Mouse (Mus musculus): ENCODE data around the gene Smarce1. TPM values are rescaled to one million over a fixed set of nuclear protein-coding genes. Genes with fewer than 3 reads are reported as not detected.

The Smarce1 gene
- total and polyA plus RNA-seq, 3 experiments, result 243 to 277 TPM; not detected in 1

DNA sequence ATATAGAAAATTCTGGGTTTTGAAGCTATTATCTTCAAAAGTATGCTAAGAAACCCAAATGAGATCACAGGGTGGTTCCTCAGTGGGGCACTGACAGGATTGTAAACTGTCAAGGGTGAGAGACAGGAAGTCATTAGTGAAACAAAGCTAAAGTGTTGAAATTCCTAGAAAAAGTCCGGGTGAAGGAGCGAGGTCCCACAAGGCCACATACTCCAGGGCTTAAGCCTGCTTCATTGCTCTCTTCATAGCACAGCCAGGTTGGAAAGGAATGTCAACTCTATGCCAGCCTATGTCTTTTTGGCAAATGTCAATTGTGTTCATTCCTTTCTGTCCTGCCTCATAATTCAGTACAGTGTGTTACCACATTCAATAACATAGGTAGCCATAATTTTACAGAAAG lies 23.4 kb downstream of the Smarce1 start:
- no peak for DNase-seq (ENCODE audit: low read depth, low spot score)
- Histone ChIP-seq H3K4me3 (ENCODE audit: control insufficient read depth in 1 of 2, insufficient read depth in 1 of 2, low read depth in 2 of 2, low read length in 2 of 2) (no peak overlapping the region), H3K27me3 (ENCODE audit: control insufficient read depth in 1 of 2, insufficient read depth in 2 of 2, low read length in 2 of 2) (no peaks in the 10 kb centered on the region), H3K9ac (ENCODE audit: control insufficient read depth, low read depth, low read length, poor library complexity, severe bottlenecking) (no peak overlapping the region), H3K9me3 (replicated peaks; ENCODE audit: insufficient read depth, low read length) (no peaks in the 10 kb centered on the region), H3K27ac (ENCODE audit: control insufficient read depth, low read depth, low read length) (no peak overlapping the region), H3K79me2 (ENCODE audit: control insufficient read depth, insufficient read depth, low read length, poor library complexity) (no peaks in the 10 kb centered on the region), H3K4me1 (ENCODE audit: control insufficient read depth in 1 of 2, insufficient read depth in 2 of 2, low read length in 2 of 2) (peaks cover 12 to 15% of the 10 kb centered on the region in 2 experiments), H3K36me3 (ENCODE audit: control insufficient read depth in 1 of 2, insufficient read depth in 2 of 2, low read length in 2 of 2) (peaks cover 9 to 11% of the 10 kb centered on the region in 2 experiments)
- no peak for TF ChIP-seq MYB (IDR thresholded peaks at IDR 0.05; ENCODE audit: low read depth, low read length)
- TF ChIP-seq KAT2A (conservative IDR thresholded peaks at IDR 0.05; ENCODE audit: low read depth, low read length), result 0 out of 2 replicates have a peak, but pooled peaks have one; percentile 2

DNA sequence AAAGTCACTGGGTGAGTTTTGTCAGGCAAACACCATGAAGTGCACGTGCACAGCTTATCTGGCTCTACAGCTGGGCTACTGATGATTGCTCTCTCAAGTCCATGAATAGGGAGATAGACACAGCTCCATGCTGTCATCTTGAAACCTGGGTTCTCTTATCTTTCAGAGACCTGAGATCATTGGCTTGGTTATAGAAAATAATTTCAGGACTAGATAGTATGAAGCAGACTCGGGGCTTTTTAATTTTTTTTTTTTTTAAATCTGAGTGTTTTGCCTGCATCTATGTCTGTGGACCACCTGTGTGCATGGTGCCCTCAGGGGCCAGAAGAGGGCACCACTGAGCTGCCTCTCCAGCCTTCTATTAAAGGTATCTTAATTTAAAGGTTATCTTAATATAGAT lies 23.9 kb downstream of the Smarce1 start:
- H3K36me3 ChIP-seq (ENCODE audit: control insufficient read depth in 1 of 2, insufficient read depth in 2 of 2, low read length in 2 of 2), result peaks cover 6 to 9% of the 10 kb centered on the region in 2 experiments; a peak in 3 of 4 replicates
- no peaks in the 10 kb centered on the region for H3K79me2 ChIP-seq (ENCODE audit: control insufficient read depth, insufficient read depth, low read length, poor library complexity)
- H3K4me1 ChIP-seq (ENCODE audit: control insufficient read depth in 1 of 2, insufficient read depth in 2 of 2, low read length in 2 of 2), result peaks cover 12 to 15% of the 10 kb centered on the region in 2 experiments
- H3K9ac ChIP-seq (ENCODE audit: control insufficient read depth, low read depth, low read length, poor library complexity, severe bottlenecking), result no peak overlapping the region
- peak; percentile 80 for DNase-seq (ENCODE audit: low read depth, low spot score)
- no peak overlapping the region for H3K4me3 ChIP-seq (ENCODE audit: control insufficient read depth in 1 of 2, insufficient read depth in 1 of 2, low read depth in 2 of 2, low read length in 2 of 2)
- no peaks in the 10 kb centered on the region for H3K27me3 ChIP-seq (ENCODE audit: control insufficient read depth in 1 of 2, insufficient read depth in 2 of 2, low read length in 2 of 2)
- no peak overlapping the region for H3K27ac ChIP-seq (ENCODE audit: control insufficient read depth, low read depth, low read length)
- no peaks in the 10 kb centered on the region for H3K9me3 ChIP-seq (replicated peaks; ENCODE audit: insufficient read depth, low read length)
- TF ChIP-seq EP300 (IDR thresholded peaks at IDR 0.05; ENCODE audit: low read depth in 1 of 2, low read length in 2 of 2), result peak; percentile 81 to 82
- no peak for TF ChIP-seq NELFE (IDR thresholded peaks at IDR 0.05; ENCODE audit: low read depth, low read length)
- TF ChIP-seq MYC (IDR thresholded peaks at IDR 0.05; ENCODE audit: low read depth, low read length), result peak; percentile 93
- TF ChIP-seq POLR2AphosphoS2 (IDR thresholded peaks at IDR 0.05; ENCODE audit: low read length), result no peak; the same call in none of the 2 replicates
- TF ChIP-seq RAD21 (IDR thresholded peaks at IDR 0.05; ENCODE audit: low read depth, low read length), result peak; percentile 15; the same call in 1 of the 2 replicates
- TF ChIP-seq USF2 (IDR thresholded peaks at IDR 0.05; ENCODE audit: borderline replicate concordance in 1 of 2, insufficient read depth in 1 of 2, low read depth in 1 of 2, low read length in 2 of 2), result no peak
- TF ChIP-seq NRF1 (IDR thresholded peaks at IDR 0.05; ENCODE audit: insufficient read depth, low read depth, low read length, poor library complexity, severe bottlenecking), result no peak
- peak; percentile 0; the same call in 1 of the 2 replicates for TF ChIP-seq ZC3H11A (IDR thresholded peaks at IDR 0.05; ENCODE audit: low read depth, low read length)
- TF ChIP-seq ZNF384 (IDR thresholded peaks at IDR 0.05; ENCODE audit: low read depth, low read length), result peak; percentile 86
- no peak for TF ChIP-seq POLR2A (IDR thresholded peaks at IDR 0.05; ENCODE audit: control insufficient read depth in 1 of 2, insufficient read depth in 1 of 2, low read depth in 1 of 2, low read length in 2 of 2, poor library complexity in 1 of 2)
- TF ChIP-seq BHLHE40 (IDR thresholded peaks at IDR 0.05; ENCODE audit: borderline replicate concordance, low read depth, low read length), result peak; percentile 100
- TF ChIP-seq HCFC1 (IDR thresholded peaks at IDR 0.05; ENCODE audit: low read depth, low read length), result 0 out of 2 replicates have a peak, but pooled peaks have one; percentile 38
- peak; percentile 89 for TF ChIP-seq RCOR1 (IDR thresholded peaks at IDR 0.05; ENCODE audit: low read depth, low read length)
- peak; percentile 37; the same call in 1 of the 2 replicates for TF ChIP-seq SMC3 (IDR thresholded peaks at IDR 0.05; ENCODE audit: low read depth, low read length)
- TF ChIP-seq CHD1 (IDR thresholded peaks at IDR 0.05; ENCODE audit: low read depth, low read length), result no peak
- TF ChIP-seq ZMIZ1 (IDR thresholded peaks at IDR 0.05; ENCODE audit: low read depth, low read length), result no peak
- no peak for TF ChIP-seq ELF1 (IDR thresholded peaks at IDR 0.05; ENCODE audit: low read depth, low read length)
- no peak for TF ChIP-seq MAFK (IDR thresholded peaks at IDR 0.05; ENCODE audit: borderline replicate concordance, low read depth, low read length)
- TF ChIP-seq MXI1 (IDR thresholded peaks at IDR 0.05; ENCODE audit: low read depth, low read length), result peak; percentile 97
- TF ChIP-seq CTCF (IDR thresholded peaks at IDR 0.05 in 2 of 3, conservative IDR thresholded peaks at IDR 0.05 in 1 of 3; ENCODE audit: control insufficient read depth in 1 of 3, insufficient read depth in 1 of 3, low read depth in 2 of 3, low read length in 3 of 3, poor library complexity in 1 of 3, severe bottlenecking in 1 of 3), result peak; percentile 66 to 81 (median 69)
- TF ChIP-seq MEF2A (IDR thresholded peaks at IDR 0.05; ENCODE audit: extremely low read depth, insufficient replicate concordance, low read depth, low read length, poor library complexity, severe bottlenecking), result no peak
- peak; percentile 97 for TF ChIP-seq SIN3A (IDR thresholded peaks at IDR 0.05; ENCODE audit: low read length)
- TF ChIP-seq TAL1 (IDR thresholded peaks at IDR 0.05; ENCODE audit: low read length), result peak; percentile 67
- 0 out of 2 replicates have a peak, but pooled peaks have one; percentile 47 for TF ChIP-seq JUND (IDR thresholded peaks at IDR 0.05; ENCODE audit: low read depth, low read length)
- TF ChIP-seq POLR2AphosphoS5 (IDR thresholded peaks at IDR 0.05; ENCODE audit: borderline replicate concordance, low read depth, low read length), result no peak
- TF ChIP-seq ZKSCAN1 (IDR thresholded peaks at IDR 0.05; ENCODE audit: low read depth, low read length), result no peak
- TF ChIP-seq KAT2A (conservative IDR thresholded peaks at IDR 0.05; ENCODE audit: low read depth, low read length), result peak; percentile 34; the same call in 1 of the 2 replicates
- TF ChIP-seq MAZ (IDR thresholded peaks at IDR 0.05; ENCODE audit: low read depth, low read length), result 0 out of 2 replicates have a peak, but pooled peaks have one; percentile 31
- no peak for TF ChIP-seq GABPA (IDR thresholded peaks at IDR 0.05; ENCODE audit: low read depth, low read length)
- TF ChIP-seq TCF12 (IDR thresholded peaks at IDR 0.05; ENCODE audit: low read depth, low read length), result peak; percentile 94

Measured in MEL (cell line).